Mouse (Mus musculus) mammary gland, adult 2 months (tissue): ENCODE measurements around the gene Clcn5. TPM values are rescaled to one million over a fixed set of nuclear protein-coding genes. Genes with fewer than 3 reads are reported as not detected.

ENCODE experiments used
- polyA plus RNA-seq: library from polyadenylated mRNA; depleted of rRNA; stranded (reverse); fragments of >200 nt; gene quantifications from 2 replicates; pipeline ENCODE4 v1.2.3, GENCODE M21; 2012; ENCODE audit warnings: low replicate concordance; rRNA removed

Clcn5 gene
- polyA plus RNA-seq = 2.7 and 4.1 TPM in 2 replicates

GRCm38 (mm10) chrX:7319089-7319721, at the start of gene Clcn5:
TSS of gene Clcn5 (minus strand) at chrX:7319358.

Other genes with a start within 250 kb of the Clcn5 start
- gene Usp27x, start 56.5 kb upstream of the Clcn5 start, polyA plus RNA-seq = 1.3 and 1.4 TPM in 2 replicates